Mouse (Mus musculus) G1E (cell line): ENCODE results near the gene Fam198a.

Experiments
- CTCF ChIP-seq: IDR thresholded peaks from 2 replicates; pipeline ENCODE4 v1.5.1; 2012; ENCODE audit warnings: low read depth, low read length, inconsistent platforms, mixed read lengths
- GATA1 ChIP-seq: IDR thresholded peaks from 2 replicates; pipeline ENCODE4 v1.6.1; 2012; ENCODE audit warnings: borderline replicate concordance, low read length, inconsistent platforms, mixed read lengths

DNA sequence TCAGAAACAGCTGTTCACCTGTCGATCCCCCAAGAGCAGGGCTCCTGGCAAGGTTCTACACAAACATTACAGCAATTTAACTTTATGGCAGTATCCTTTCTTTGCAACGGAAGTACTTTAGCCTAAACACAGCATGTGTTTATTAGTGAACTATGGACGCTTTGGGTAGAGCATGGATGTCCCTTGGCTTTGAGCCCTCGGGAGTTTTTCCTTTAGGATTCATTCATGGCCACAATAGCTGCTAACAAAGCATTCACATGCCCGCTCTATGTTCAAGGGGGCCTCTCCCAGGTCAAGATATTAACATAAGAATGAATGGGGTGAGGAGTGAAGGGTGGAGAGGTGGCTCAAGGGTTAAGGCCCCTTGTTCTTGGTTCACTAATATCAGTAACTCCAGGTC is 38.7 kb downstream of the Fam198a start:
- TF ChIP-seq CTCF (no peak), GATA1 (no peak)
